Mouse (Mus musculus) E14TG2a.4 (cell line): ENCODE measurements at regions not wholly inside any gene's neighbourhood (a gene's known extent, or its start where the extent isn't known, plus 50 kb on each side); places are given as distances from the start of the nearest gene placed in this dataset.

Experiments
- CTCF ChIP-seq: conservative IDR thresholded peaks from 2 replicates; pipeline ENCODE4 v1.5.1; 2014; ENCODE audit warnings: low read length
- NANOG ChIP-seq: IDR thresholded peaks from 2 replicates; pipeline ENCODE4 v1.6.1; 2014; ENCODE audit warnings: borderline replicate concordance, low read length, mixed read lengths

DNA sequence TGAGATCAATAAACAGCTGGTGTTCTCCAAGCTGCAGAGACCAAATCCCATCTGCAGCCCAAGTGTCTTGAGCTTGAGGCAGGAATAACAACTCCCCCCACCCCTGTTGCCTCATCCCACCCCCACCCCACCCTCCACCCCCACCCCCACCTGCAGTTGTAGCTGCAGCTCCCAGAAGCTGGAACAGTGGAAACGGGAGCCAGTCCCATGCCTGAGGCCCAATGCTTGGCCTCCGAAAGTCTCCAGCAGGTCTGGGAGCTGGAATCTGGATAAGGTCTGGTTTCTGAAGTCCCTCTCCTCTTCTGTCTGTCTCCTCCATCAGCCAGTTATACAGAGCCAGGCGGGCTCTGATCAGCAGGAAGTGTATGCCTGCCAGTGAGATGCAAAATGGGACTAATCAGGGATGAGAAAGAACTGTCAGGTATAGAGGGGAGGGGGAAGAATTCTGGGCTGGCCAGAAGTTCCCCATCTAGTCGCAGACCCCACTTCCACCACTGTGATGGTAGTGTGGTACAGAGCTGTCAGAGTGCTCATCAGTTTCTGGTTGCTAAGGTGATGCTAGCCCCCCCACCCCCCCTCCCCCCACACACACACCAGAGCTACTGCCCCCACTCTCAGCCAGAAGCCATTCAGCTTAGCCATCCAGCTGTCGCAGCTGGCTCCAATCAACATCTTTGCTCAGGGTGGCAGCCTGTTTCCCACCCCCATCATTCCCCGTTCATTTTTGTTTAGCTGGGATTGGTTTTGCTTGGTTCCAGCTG lies 91.5 kb downstream of the Hes1 start:
- no peak for TF ChIP-seq CTCF
- TF ChIP-seq NANOG: no peak
